Mouse (Mus musculus) spleen, postnatal 10 days (tissue): ENCODE measurements around the gene Esyt3.

Experiments
- DNase-seq, 2 experiments: peaks; one replicate each; pipeline ENCODE4 v3.0.0; 2021 to 2022; ENCODE audit warnings: low spot score in 2 of 2

The Esyt3 gene

GRCm38 (mm10) chr9:99357921-99358692 lies at the start of gene Esyt3:
Esyt3 (minus strand) TSS chr9:99358557.
- no peak for DNase-seq

DNA sequence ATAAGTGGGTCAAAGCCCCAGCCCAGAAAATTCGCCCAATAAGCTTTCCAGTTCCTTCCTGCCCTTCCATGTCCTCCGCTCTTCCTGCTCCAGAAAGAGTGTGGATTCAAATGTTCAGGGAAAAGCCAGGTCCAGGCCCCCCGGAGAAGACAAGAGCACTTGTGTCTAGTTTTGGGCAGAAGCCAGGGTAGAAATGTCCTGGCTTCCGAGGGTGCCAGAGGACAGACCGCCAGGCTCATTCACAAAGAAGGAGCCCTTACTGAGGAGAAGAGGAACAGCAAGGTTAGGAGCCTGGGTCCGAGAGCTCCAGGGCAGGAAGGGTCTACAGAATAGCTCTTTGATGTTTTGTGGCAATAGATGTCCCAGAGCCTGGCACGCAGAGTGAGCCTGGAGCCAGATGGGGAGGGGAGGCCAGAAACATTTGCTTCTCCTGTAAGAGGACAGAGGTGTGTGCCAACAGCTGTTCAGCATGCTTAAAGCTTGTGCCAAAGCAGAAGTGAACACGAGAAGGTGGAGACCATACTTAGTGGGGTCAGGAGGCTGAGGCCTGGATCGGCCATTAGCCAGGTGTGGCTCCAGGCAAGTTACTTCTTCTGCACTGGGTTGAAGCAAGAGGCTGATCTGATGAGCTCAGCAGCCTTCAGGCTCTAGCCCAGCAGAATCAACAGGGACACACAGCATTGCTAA lies 43.1 kb upstream of the Esyt3 start:
- DNase-seq = no peak

DNA sequence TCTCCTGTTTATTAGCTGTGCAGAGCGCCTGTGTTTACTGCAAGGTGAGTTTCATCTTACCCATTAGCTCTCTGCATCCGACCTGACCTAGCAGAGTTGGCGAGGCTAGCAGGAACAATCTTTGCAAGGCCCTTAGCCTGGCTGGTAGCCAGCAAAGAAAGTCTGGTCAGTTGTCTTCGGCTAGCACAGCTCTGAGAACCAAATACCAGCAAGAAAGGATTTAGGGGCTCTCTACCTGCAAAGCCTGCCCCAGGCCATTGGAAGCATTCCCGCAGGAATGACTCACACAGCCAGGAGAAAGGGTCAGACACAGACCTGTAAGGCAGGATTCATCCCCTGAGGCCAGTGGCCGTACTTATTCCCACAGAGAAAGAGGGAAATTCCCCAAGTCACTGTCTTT lies 42.4 kb upstream of the Esyt3 start:
- DNase-seq = no peak

GRCm38 (mm10) chr9:99397056-99397815 lies 38.9 kb upstream of the Esyt3 start:
- DNase-seq = no peak

DNA sequence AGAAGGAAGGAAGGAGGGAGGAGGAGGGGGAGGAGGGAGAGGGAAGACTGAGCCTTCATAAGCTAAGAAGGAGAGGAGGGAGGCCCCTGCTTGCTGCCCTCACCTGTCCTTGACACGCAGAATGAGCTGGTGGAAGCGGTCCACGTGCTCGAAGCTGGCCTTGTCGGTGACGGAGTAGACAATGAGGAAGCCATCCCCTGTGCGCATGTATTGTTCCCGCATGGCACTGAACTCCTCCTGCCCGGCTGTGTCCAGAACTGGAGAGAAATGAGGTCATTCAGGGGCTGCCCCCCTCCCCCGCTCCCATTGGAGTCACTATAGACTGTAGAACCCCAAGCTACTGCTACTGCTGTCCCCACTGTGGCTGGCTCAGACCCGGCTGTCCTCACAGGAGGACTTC lies 36.0 kb upstream of the Esyt3 start:
- DNase-seq = no peak

GRCm38 (mm10) chr9:99393146-99393545 lies 34.8 kb upstream of the Esyt3 start:
- no peak for DNase-seq

- DNase-seq = no peak
Observed at GRCm38 (mm10) chr9:99391557-99391956, 33.2 kb upstream of the Esyt3 start.

GRCm38 (mm10) chr9:99390716-99391115 lies 32.4 kb upstream of the Esyt3 start:
- no peak for DNase-seq

DNA sequence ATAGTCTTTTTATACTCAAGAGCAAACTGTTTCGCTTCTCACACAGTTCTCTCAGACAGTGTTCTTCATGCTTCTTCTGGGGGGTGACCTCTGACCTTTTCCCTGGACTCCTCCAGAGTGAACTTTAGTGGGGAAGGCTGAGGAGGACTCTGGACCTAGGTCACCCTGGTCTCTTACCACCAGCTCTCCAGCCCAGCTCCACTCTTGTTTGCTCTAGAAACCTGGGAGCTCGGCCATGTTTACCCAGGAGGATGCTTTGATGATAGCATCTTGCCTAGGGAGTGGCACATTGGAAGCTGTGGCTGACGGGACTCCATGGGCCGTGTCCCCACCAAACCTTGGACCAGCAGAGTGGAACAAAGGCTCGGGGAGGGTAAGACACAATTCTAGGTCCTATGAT lies 31.8 kb upstream of the Esyt3 start:
- no peak for DNase-seq

- DNase-seq = no peak
Observed at GRCm38 (mm10) chr9:99389506-99389905, 31.1 kb upstream of the Esyt3 start.

DNA sequence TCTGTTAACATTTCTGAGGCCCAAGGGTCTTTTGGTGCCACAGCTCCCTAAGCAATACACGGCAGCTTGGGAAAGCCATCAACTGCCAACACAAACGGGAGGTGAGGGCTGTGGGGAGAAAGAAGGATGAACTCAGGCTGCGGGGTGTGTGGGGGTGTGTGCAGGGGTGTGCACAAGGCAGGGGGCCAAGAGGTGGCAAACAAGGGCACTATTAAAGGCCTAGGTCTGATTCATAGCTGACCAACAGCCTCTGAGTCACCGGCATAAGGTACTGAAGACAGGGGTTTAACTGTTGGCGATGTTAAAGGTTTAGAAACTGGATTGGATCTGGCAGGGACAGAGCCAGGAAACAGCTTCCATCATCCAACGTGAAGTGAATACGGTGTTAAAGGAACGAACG lies 30.5 kb upstream of the Esyt3 start:
- DNase-seq = no peak

GRCm38 (mm10) chr9:99388078-99388477 lies 29.7 kb upstream of the Esyt3 start:
- no peak for DNase-seq

DNA sequence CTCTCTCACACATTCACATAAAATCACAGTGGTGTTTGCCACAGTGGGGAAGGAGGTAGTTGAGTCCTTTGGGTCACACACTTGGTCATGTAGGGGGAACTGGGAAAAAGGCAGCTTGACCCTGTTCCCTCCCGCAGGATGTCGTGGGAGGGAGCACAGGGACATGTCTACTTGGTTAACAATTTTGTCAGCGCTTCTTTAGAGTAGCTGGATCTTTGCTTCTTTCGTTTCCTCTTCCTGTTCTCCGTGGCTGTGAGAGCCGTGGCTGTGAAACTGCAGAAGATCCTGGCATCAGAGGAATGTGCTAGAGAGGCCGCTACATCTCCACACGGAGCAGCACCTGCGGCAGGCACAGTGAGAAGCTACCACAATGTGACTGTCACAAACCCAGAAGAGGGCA lies 24.2 kb upstream of the Esyt3 start:
- DNase-seq = no peak

GRCm38 (mm10) chr9:99379194-99379593 lies 20.8 kb upstream of the Esyt3 start:
- no peak for DNase-seq

GRCm38 (mm10) chr9:99376591-99377418 lies 18.4 kb upstream of the Esyt3 start:
- peak; percentile 38 to 64 for DNase-seq

DNA sequence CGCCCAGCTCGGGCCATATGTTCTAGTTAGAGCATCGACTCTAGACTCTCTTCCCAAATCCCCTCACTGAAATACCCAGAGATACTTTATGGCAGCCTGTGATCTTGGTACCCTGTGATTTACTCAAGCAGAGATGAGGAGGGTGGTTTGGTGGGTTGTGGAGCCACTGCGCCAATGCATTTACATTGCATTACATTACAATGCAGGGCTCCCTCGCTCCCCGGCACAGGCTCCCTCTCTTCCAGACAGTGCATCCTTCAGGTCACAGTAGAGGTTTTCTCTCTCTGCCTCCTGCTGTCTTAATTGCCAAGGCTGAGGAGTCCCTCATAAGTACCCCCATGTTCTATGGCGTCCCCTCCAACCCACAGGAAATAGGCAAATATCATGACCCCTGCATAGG lies 10.1 kb upstream of the Esyt3 start:
- no peak for DNase-seq

- DNase-seq = no peak
Observed at GRCm38 (mm10) chr9:99365906-99366305, 7.5 kb upstream of the Esyt3 start.

DNA sequence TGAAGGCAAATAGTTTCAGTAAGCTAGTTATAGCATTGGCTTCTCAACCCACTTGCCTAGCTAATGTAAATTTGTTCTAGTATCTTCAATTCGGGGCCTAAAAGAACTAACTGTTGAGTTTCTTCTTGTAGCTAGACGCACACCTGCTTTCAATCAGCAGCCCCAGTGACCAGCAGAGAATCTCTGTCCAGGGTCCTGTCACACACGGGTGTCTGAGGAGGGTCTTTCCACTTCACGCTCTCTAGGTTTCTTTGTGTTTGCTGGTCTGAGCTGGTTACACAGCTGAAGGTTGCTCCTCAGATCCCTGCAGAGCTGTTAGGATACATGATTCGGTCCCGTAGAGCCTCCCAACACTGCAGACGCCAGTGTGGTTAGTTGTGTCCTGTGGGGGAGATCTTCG lies 4.7 kb upstream of the Esyt3 start:
- no peak for DNase-seq

GRCm38 (mm10) chr9:99361946-99362345 lies 3.6 kb upstream of the Esyt3 start:
- no peak for DNase-seq

GRCm38 (mm10) chr9:99359012-99359411 lies 655 bp upstream of the Esyt3 start:
- DNase-seq = no peak

GRCm38 (mm10) chr9:99357561-99357920 lies 816 bp downstream of the Esyt3 start:
- no peak for DNase-seq

DNA sequence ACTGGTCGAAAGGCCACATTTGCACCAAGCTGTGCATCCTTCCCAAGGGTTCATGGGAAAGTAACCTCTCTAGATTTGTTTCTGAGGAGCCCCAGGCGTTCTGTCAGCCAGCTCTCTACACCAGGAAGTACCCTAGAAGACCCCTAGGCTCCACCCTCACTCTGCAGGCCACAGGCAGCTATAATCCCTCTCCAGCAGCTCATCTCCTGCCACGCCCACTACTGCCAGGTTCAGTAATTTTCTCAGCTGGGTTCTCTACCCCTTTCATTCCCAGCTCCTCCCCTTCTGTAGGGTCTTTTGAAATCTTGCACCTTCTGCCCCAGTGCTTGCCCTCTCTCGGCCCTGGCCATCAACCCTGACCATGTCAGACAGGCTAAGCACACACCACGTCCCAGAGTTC lies 2.4 kb downstream of the Esyt3 start:
- no peak for DNase-seq
